Mouse (Mus musculus): Measurements from ENCODE around the gene Hltf.
"Not testable (repeated sequence)": the region's sequence is repeated elsewhere in the genome, so short reads cannot be mapped to it uniquely, and the experiment has no call there.

Gene Hltf

DNA sequence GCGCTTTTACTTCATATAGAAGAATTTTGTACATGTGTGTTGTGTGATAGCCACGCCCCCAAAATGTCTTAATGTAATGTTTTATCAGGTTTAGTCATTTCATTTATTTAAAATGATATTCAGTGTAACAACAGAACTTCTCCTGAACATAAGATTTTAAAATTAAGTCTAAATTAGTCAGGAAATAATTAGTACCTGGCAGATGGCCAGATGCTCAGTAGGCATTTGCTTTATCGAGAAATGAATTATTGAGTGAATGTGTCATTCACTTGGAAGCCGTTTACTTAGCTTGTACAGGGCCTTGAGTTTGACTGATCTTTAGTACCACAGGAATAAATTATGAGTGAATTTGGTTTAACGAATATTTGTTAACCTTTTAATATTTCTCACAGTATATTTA is 51.3 kb downstream of the Hltf start:
- no peak for DNase-seq

DNA sequence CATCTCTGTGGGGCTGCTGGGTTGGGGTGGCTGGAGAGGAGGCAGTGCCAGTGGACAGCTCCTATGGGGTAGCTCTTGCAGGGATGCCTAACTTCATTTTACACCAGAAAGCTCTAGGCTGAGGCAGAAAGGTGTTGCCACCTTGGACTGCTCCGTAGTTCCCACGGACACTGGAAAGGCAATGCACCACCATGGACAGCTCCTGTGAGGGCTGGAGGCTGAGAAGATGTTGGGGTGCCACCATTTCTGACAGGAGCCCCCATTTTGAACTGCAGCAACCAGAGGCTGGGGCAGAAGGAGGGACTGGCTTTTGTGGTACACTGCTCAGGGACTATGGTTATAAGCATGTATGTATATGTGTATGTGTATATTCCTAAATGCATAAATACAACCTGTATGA is 54.3 kb downstream of the Hltf start:
- DNase-seq = no peak

DNA sequence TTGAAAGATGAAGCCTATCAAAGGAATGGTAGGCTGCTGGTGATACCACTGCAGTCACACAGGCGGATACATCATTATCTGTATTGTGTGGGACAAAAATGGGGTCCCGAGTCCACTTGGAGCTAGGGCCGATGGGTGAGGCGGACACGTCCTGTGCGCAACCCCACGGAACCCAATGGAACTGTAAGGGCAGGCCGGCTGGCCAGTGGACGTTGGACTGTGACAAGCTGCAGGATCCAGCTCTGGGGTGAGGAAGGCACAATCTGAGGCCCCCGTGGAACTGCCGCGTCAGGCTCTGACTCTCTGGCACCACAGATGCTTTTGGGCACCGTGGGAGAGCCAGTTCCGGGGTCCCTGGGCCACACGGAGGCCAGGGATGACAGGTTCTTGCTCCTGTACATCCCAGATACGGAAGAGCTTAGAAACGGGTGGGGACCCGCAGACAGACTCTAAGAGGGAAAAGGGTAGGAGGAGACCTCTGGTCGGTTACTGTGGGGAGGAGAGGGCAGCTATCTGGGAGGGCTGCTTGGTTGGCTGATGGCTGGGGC is 61.5 kb downstream of the Hltf start:
- no peak for DNase-seq

DNA sequence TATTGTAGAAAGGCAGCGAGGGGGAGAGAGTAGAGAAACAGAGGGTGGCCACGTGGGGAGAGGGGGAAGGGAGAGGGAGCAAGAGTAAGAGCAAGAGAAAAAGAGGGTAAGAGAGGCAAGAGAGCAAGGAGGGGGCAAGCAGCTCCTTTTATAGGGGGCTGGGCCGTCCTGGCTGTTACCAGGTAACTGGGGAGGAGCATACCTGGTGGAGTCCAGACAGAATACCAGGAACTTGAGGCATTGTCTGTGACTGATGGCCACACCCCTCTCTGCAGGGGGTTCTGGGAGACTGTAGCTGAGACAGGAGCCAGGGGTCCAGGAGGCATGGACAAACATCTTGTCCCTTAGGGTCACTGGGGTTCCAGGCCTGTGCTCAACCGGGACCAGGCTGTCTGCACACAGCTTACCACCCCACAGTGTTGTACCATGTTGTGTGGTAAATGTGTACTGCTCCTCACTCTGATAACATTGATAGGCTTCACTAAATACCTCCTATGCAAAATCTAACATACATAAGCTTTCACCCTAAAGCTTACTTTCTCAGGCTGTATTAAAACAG is 62.2 kb downstream of the Hltf start:
- DNase-seq = no peak

DNA sequence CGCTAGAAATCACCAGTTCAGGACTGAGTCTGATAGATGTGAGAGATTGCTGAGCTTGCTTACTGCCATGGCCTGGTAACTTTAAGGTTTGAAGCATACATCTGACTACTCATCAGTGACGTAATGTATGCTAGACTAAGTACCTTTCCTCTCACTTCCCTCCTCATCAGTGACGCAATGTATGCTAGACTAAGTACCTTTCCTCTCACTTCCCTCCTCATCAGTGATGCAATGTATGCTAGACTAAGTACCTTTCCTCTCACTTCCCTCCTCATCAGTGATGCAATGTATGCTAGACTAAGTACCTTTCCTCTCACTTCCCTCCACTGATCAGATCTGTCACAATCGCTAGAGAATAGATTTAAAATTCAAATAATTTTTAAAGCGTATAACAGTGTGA is 64.0 kb downstream of the Hltf start:
- DNase-seq = not testable (repeated sequence)

DNA sequence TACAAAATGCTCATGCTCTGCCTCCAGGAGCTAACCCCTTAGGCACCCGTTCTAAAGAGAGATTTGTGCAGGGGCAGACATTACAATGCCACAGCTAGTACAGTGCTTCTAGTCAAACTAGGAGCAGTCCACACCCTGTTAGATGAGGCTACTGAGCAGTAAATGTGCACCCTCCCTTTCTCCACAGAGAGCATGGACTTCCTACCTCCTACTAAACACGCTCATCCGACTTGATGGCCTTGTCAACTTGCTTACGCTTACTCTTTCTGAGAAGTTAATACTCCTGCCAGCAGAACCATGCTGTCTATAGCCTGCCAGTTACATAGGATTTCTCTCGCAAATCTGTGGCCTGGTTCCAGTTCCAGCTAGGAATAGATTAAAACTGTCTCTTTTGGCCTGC is 68.0 kb downstream of the Hltf start:
- no peak for DNase-seq

DNA sequence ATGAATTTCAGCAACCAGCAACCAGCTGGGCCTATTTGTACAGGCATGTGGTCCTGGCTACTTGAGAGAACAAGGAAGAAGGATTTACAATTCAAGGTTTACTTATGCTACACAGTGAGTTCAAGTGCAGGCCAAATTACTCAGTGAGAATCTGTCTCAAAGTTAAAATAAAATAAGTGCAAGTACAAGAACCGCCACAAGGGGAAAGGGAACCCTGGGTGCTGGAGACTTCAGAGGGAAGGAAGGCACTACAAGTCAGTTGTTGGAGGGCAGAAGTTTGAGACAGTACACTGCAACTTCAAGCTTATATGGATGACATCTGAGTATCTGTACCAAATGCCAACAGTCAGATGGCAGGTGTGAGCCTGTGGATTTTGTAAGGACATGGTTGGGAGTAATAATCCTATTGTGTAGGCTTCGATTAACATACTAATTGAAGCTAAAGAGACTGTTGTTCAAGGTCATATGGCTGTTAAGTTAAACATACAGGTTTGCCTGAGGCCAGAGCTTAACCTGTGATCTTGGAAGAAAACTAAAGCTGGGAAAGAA is 69.5 kb downstream of the Hltf start:
- DNase-seq = no peak

DNA sequence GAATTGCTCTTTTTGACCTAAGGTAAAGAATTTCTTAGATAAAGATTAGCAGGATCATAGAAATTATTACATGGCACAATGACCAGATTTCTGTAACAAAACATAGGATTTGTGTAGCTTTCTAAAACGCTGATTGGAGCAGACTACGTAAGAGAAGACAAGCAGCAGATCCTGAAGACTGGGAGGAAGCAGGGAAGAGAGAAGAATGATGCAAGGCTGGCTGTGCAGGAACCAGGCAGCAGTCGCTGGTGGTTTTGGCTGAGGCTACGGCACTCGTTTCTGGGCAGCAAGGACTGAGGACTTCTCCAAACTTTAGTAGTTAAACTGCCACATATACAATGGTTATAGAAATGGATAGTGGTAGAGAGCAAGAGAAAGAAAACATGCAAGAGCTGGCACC is 71.9 kb downstream of the Hltf start:
- no peak for DNase-seq

DNA sequence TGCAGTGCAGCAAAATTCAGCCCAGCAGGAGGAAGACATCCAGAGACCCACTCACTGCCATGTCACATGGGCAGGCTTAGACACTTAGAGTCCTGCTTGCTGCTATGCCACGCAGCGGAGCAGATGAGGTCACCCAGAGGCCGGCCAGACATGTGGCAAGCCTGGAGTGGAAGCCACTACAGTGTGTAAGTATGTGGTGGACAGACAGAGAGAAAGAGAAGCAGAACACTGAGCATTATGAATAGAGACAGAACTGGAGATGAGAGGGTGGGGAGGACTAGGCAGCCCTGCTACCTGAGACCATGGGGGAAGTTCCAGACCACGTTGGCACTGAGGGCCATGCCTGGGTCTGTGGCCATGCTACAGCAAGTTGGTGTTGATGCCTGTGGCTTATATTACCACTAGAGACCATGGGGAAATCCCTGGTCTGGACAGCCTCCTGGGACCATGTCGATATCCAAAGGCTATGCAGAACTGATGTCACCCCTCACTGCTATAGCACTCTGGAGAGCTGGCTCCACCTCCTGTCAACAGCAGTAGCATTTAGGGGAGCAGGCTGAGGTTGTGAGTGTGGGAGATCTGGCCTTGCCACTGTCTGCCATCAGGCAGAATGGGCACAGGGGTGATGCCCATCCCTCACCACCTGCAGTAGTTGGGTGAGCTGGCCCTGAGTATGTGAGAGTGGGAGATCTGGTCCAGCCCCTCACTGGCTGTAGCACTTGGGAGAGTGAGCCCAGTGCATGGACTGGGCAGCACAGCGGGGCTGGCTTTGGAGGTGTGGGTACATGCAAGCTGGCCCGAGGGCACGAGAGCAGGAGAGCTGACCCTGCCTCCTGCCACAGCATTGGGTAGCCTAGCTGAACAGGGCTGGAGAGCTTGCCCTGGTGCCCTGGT is 73.1 kb downstream of the Hltf start:
- DNase-seq = no peak

DNA sequence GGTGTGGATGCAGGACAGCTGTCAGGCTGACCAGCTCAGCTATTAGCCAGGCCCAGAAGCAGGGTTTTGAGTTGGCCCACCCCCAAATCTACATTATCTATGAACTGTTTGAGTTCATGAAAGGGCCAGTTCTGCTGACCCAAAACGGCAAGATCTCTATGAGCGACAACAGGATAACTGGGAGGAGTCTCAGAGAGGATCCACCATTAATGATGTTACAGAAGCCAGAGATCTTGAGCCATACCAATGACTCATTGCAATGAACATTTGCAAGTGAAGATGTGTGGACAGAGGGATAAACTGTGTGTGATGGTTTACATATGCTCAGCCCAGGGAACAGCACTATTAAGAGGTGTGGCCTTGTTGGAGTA is 73.7 kb downstream of the Hltf start:
- no peak for DNase-seq

DNA sequence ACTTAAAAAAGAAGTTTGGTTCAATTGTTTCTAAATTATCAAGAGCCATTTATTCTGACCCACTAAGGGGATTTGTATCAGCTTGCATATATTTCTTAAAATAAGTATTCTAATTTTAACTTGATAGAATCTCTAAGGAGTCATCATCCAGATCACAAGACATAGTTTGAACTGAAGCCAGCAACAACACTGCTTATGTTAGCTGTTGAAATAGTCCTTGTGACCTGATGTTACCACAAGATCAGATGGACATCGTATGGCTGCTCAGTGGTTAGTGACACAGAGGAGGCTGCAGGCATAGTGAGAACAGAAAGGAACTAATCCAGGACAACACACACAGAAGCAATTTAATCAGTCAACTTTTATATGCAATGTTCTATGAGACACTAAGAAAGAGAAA is 75.1 kb downstream of the Hltf start:
- DNase-seq = no peak

DNA sequence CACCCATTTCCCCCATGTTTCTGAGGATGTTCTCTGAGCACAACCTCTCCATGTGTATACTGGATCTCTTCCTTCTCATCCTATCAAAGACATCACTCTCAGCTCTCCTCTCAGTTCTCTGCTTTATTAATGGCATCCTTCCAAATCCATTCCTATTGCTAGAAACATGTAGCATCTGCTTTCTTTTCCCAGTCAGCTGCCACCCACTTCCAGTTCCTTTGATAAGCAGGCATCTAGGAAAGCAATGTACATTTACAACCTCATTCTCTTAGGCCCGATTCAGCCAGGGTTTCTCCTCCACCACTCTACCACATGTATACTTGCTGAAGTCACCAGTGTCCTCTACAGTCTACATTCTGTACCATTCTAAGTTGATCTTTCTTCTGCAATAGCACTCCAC is 76.1 kb downstream of the Hltf start:
- DNase-seq = no peak

DNA sequence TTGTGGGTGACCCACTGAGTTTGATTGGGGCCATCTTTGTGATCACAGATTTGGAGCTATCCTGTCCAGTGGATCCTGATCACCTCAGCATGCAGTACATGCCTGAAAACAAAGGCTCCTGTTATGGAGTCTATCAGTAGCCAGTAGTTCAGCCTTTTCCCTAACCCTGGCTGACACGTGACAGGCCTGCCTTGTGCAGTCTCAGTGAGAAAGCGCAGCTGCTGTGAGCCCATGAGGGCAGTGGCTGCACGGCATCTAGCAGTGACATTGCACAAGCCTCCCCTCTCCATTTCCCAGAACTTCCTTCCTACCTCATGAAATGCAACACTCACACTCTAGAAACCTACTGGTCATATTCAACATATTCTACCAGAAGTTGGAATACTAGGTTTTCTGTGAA is 76.9 kb downstream of the Hltf start:
- no peak for DNase-seq

DNA sequence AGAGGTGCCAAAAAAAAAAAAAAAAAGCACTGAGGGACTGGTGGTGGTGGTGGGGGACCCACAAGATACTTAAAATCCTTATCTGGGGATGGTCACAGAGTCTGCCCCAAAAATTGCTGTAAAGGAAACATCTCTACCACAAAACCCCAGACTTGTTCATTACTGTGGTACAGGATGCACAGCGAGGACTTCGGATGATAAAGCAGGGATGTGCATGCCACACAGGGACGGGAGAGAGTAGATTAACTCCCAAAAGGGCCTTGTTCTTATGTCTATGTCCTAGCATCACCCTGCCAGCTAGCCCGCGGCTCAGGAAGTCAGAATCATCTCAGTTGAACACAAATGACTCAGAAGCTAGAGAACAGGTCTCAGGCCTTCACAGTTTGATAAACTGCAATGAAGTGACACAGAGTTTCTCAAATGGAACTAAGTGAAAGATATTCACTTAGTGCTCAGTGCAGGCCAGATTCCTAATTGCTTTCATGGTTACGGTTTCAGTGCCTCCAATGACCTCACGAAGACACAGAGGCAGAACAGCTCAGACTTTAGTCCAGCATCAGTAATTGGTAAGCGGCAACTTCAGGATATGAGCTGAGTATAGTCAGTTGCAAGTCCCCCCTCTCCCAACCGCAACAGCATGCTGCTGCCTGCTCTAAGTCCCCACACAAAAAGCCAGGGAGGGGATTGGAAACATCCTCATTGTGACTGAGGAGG is 79.4 kb downstream of the Hltf start:
- no peak for DNase-seq

DNA sequence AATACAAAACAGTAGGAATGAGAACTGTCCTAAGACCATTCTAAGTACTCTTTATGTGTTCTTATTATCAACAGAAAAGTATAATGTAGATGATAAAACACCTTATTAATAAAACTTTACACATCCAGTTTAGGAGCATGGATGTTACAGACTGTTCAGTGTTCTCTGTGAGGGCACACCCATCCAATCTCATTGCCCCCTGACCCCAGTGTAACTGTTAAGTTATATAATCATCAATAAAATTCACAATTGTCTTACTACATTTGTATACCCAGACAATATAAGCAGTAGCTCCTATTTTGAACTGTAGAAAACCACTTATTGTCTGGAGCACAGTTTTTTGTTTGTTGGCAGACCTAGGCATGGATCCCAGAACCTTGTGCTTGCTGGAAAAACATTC is 83.6 kb downstream of the Hltf start:
- no peak for DNase-seq

DNA sequence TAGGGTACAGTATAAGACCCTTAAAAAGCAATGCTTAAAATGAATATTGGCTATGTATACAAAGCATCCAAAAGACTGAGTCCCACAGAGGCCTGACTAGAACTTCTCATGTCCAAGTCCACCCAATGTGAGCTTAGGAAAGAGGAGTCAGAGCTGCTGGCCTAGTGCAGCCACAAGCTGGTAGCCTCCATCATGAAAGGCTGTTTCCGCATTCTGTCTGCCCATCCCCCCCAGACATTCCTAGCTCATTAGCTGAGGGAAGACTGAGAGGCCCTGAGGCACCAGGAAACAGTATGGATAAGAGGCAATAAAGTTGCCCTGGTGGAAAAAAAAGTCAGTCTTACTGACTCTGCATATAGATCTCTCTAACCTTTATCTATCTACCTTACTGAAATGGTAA is 84.1 kb downstream of the Hltf start:
- no peak for DNase-seq

DNA sequence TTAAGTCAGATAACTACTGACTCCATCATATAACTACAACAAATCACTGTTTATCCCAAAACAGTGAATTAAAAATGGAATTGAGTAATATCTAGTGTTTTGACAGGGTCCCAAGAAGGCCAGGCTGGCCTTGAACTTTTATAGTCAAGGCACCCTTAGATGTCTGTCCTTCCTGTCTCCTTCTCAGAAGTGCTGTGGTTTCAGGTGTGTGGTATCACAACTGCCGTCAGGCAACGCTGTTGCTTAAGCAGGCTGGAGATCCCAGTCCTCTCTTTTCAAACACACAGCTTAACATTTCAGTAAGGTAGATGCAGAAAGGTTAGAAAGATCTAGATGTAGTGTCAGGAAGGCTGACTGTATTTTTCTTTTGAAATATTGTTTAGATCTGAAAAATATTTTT is 84.5 kb downstream of the Hltf start:
- no peak for DNase-seq

DNA sequence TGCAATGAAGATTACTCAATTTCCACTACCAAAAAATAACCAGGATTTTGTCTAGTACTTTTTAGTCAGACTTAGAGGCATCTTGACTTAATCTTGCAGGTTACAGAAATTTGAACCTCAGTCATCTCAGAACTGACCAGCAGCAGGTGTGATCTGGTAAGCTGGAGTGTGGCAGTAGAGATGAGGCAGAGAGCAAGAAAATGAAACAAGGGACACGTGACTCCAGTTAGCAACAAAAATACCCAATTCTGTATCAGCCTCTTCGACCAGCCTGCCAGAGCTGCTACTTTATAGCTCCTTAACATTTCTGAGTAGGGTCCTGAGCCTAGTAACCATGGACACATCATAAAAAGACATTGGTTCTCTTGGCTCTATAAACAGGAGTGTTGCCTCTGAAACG is 85.0 kb downstream of the Hltf start:
- DNase-seq = no peak

DNA sequence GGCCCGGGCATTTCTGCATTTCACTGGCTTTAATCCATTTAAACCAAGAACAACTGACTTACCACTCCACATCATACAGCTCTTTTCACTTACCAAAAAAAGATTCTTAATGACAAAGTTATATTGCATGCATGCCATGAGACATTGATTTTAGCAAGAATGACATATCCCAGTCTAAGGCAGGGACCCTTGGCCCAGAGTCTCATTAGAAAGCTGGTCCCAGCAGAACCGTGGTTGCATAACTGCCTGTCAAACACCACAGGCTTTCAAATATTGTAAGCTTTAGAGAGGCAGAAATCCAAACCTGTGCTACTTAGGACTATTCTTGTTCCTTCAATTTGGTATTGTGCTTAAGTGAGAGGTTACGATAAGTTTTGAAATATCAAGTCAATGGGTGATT is 86.1 kb downstream of the Hltf start:
- DNase-seq = no peak

DNA sequence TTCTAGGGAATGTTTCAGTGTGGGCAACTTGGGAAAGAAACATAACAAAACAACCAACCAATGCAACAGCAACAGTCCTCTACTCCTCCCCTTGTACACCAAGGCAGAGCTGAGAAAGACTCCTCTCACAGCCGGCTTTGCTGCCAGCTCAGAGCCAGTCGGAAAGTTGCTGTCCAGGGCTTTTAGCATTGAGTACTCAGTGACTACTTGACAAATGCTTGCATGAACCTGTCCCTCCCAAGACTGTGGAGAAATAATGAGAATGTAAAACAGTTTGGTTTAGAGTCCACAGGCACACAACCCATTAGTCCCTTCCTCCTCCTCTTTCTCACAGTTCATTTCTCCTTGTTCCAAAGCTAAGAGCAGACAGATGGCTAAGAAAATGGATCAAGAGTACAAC is 86.8 kb downstream of the Hltf start:
- DNase-seq = no peak

DNA sequence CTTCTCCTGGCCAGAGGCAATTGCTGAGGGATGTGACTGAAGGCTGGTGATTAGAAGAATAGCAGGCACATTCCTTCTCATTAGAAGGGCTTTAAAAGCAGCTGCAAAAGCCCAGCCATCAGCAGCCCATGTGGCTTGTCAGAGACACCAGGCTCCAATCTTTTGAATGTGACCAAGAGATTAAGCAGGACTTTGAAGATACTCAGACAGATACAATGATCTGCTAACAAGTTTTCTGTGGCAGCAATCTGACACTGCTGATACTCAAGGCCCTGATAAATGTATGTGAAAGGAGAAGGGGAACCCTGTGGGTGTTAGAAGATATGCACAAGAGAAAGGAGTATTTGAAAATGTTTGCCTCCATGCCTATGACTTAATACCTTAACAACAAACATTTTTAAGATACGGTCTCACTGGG is 88.1 kb downstream of the Hltf start:
- no peak for DNase-seq

DNA sequence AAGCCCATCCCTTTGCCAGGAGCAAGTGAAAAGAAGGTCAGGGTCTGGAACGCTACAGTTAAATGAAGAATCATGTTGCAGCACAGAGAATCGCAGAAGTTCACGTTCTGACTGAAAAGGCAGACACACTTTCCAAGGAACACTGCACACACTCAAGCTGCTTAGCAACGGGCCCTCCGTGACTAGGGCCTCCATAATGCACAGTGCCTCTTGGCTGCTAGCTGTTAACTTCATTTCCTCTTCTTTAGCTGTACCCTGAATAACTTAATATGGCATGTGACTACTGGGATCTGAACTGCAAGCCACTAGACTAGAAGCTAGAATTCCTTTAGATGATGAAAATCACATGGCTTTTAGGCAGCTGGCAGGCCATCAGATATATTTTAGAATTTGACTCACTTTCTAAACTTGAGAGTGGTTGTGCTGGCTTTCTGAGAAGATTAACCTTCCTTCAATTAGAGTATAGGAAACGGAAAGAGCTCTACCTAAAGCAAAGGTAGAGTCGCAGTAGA is 89.3 kb downstream of the Hltf start:
- no peak for DNase-seq

DNA sequence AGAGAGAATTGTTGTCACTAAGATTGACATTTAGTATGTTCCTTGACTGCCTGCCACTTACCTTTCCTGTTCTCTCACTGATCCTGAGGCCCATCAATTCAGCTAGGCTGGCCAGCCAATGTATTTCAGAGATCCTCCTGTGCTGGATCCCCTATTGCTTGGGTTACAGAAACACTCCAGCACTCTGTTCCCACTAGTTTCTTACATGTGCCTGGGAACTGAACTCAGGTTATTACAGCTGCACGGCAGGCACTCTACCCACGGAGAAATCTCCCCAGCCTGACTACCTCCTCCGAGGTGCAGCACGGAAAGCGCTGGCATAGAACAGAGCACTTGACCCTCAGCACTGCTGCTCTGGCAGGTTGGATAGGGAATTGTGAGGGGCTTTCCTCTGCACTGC is 90.0 kb downstream of the Hltf start:
- DNase-seq = no peak

DNA sequence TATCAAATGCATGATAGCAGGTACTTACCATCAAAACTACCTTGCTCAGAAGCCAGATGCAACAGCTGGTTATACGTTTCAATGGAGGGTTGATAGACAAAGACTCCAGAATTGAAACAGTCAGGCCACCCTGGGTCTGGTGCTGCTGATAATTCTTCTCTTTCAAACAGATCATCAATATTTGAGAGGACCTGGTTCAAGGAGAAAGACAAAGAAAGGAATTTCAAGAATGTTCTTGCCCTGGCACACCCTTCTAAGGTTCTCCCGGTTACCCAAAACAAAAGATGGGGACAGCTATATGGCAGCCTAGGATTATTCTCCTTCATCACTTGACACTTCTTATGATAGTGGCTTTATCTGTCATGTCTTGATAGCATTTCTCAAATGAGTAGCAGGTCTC is 92.9 kb downstream of the Hltf start:
- no peak for DNase-seq

Measured in cerebellum, adult 9-10 months (tissue).